Mouse (Mus musculus) gastrocnemius, postnatal 25 days (tissue): ENCODE data around the gene Slc38a1. TPM values are rescaled to one million over a fixed set of nuclear protein-coding genes. Genes with fewer than 3 reads are reported as not detected.

Experiments
- DNase-seq: peaks from one replicate; pipeline ENCODE4 v3.0.0; 2022
- total RNA-seq, 2 experiments: library from RNA; stranded (reverse); gene quantifications; 1 replicate in 1 of 2; 2 replicates in 1 of 2; pipeline ENCODE4 v1.2.3; 2021

Gene Slc38a1
- total RNA-seq, 2 experiments from 2014 or later = 1.4 to 2.2 TPM

GRCm38 (mm10) chr15:96608671-96609070 is 34.0 kb downstream of the Slc38a1 start:
- no peak for DNase-seq

- no peak for DNase-seq
These were observed 35.3 kb downstream of the Slc38a1 start for GRCm38 (mm10) chr15:96607422-96607821.

GRCm38 (mm10) chr15:96604282-96604681 is 38.4 kb downstream of the Slc38a1 start:
- DNase-seq = peak; percentile 90

- no peak for DNase-seq
These were observed 40.7 kb downstream of the Slc38a1 start for GRCm38 (mm10) chr15:96602043-96602442.

- DNase-seq = no peak
These were observed 42.6 kb downstream of the Slc38a1 start for GRCm38 (mm10) chr15:96599852-96600781.

- no peak for DNase-seq
These were observed 43.7 kb downstream of the Slc38a1 start for GRCm38 (mm10) chr15:96598888-96599578.

GRCm38 (mm10) chr15:96597116-96597515 is 45.6 kb downstream of the Slc38a1 start:
- DNase-seq = no peak

- DNase-seq = no peak
These were observed 48.4 kb downstream of the Slc38a1 start for GRCm38 (mm10) chr15:96594316-96594715.

GRCm38 (mm10) chr15:96593866-96594265 is 48.8 kb downstream of the Slc38a1 start:
- DNase-seq = no peak

- DNase-seq = no peak
These were observed 49.3 kb downstream of the Slc38a1 start for GRCm38 (mm10) chr15:96593457-96593856.

GRCm38 (mm10) chr15:96592976-96593375 is 49.7 kb downstream of the Slc38a1 start:
- DNase-seq = no peak

- no peak for DNase-seq
These were observed 50.8 kb downstream of the Slc38a1 start for GRCm38 (mm10) chr15:96591876-96592417.

GRCm38 (mm10) chr15:96588996-96589657 is 53.6 kb downstream of the Slc38a1 start:
- no peak for DNase-seq

GRCm38 (mm10) chr15:96587998-96588397 is 54.7 kb downstream of the Slc38a1 start:
- no peak for DNase-seq

- DNase-seq = no peak
These were observed 59.2 kb downstream of the Slc38a1 start for GRCm38 (mm10) chr15:96583371-96584008.

- DNase-seq = no peak
These were observed 65.7 kb downstream of the Slc38a1 start for GRCm38 (mm10) chr15:96576998-96577397.

- no peak for DNase-seq
These were observed 73.7 kb downstream of the Slc38a1 start for GRCm38 (mm10) chr15:96568983-96569363.

- no peak for DNase-seq
These were observed 74.3 kb downstream of the Slc38a1 start for GRCm38 (mm10) chr15:96568271-96568982.

GRCm38 (mm10) chr15:96566850-96567271 is 75.9 kb downstream of the Slc38a1 start:
- peak; percentile 26 for DNase-seq

- no peak for DNase-seq
These were observed 78.9 kb downstream of the Slc38a1 start for GRCm38 (mm10) chr15:96563852-96564251.

GRCm38 (mm10) chr15:96562521-96562920 is 80.2 kb downstream of the Slc38a1 start:
- DNase-seq = no peak
